Mouse (Mus musculus): ENCODE results near the gene Eci2.
"Not testable (repeated sequence)": the region's sequence is repeated elsewhere in the genome, so short reads cannot be mapped to it uniquely, and the experiment has no call there.

Gene Eci2

GRCm38 (mm10) chr13:34991581-34992273 lies 35.2 kb downstream of the Eci2 start:
- DNase-seq (ENCODE audit: low read depth, low spot score), result no peak

DNA sequence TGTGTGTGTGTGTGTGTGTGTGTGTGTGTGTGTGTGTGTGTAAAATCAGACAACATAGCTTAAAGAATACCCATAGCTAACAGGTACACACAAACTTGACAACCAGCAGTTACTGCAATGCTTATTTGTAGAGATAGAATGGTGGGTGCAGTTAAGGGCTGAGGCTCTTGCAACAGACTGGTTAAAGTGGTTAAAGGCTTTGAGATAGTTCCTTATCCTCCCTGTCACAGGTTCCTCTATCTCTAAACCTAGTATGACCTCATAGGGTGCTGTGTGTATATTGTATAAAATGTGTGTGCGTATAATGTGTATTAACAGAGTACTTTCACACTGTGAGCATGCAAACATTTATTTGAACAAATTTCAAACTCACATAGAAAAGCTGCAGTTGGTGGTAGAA lies 43.4 kb downstream of the Eci2 start:
- not testable (repeated sequence) for DNase-seq (ENCODE audit: low read depth, low spot score)

DNA sequence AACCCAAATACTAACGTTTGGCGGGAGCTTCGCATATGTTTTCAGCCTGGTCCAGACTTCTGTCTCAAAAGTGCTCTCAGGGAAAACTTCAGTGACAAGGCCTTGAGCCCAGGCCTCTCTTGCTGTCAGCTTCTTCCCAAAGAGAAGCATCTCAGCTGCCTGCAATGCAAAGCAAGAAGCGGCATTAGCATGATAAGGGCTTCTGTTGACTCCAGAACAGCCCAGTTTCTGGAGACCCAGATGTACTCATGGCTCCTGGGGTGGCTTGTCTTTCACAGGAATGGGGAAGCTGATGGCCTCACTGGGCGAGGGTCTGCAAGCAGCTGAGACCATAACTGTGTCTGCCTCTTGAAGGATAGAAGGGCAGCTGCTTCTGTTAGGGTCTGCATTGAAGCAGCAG lies 48.3 kb downstream of the Eci2 start:
- not testable (repeated sequence) for DNase-seq (ENCODE audit: low read depth, low spot score)

GRCm38 (mm10) chr13:34977410-34977809 lies 49.5 kb downstream of the Eci2 start:
- no peak for DNase-seq (ENCODE audit: low read depth, low spot score)

DNA sequence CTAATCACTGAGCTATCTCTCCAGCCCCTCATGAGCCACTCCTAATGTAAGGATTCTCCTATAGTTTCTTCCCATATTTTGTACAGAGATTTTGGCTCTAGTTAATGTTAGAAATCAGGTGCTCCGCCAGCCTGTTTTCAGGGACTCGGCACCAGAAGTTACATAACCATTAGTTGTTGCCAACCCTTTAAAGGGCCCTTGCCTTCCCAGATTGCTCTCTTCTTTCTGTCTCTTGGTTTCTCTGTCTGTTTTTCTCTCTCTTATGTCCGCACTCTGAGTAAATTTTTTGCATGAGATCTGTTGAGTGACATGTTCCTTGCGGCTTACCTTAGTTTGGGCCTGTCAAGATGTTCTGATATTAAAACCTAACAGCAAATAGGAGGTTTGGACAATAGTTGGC lies 50.8 kb downstream of the Eci2 start:
- DNase-seq (ENCODE audit: low read depth, low spot score), result no peak

- no peak for DNase-seq (ENCODE audit: low read depth, low spot score)
Observed at GRCm38 (mm10) chr13:34973770-34974169, 53.1 kb downstream of the Eci2 start.

DNA sequence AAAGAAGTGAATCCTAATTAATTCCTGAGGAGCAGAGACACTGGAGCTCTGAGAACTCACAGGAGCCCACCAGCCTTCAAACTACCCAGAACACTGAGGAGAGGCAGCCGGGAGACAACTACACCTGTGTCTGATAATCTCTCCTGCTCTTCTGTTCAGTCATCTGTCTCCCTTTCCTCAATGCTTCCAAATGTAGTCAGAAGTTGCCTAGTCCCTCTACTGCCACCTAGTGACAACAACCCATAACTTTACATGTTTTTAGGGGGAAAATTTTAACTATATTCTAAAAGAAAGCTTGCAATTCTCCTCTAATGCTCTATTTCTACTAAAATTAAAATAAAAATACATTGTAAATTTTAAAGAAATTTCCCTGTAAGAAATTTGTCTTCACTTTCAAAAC lies 53.7 kb downstream of the Eci2 start:
- DNase-seq (ENCODE audit: low read depth, low spot score), result no peak

DNA sequence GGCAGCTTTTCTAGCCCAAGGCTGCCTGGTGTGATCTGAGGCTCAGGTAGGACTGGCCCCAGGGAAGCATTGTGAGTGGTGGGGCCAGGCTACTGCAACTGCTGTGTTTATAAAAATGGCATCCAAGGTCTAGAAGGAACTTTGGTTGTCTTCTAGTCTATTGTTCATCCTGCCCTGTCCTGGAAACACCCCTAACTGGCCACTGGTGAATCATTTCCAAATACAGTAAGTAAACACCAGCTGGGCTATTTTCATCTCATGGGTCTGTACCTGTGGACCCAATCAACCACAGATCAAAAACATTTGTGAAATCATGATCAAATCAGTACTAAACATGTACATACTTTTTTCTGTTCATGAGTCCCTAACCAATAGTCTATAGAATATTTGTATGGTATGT lies 54.4 kb downstream of the Eci2 start:
- not testable (repeated sequence) for DNase-seq (ENCODE audit: low read depth, low spot score)

DNA sequence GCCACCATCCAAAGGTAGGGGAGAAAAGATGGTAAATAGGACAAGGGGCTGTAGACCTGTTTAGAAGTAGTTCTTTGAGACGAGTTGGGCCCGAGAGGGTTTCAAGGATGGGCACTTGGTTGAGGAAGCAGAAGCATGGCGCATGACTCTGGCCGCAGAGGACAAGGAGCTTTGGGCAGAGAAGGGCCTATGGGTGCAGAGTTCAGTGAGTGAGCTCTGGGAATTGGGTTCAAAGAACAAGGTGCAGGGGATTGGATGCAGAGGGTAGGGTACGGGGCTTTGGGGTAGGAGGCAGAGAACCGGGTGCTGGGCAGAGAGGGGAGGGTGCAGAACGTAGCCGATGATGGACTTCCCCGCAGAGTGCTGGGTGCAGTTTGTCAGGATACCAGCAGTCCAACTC lies 61.2 kb downstream of the Eci2 start:
- DNase-seq (ENCODE audit: low read depth, low spot score), result not testable (repeated sequence)

DNA sequence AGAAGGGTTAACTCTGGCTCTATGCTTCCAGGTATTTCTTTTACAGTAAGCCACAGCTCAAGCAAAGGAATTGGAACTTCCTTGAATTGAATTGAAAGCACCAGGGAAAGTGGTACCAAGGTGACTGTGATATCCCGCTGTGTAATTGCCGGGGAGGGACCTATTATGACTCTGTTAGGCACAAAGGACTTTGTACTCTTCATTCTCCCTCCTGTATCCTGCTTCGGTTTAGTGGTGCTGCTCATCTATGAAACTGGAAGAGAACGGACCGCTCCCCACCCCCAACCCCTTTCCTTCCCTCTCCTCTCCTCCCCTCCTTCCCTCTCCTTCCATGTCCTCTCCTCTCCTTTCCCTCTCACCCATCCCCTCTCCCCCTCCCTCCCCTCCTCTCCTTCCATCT lies 62.0 kb downstream of the Eci2 start:
- DNase-seq (ENCODE audit: low read depth, low spot score), result no peak

- DNase-seq (ENCODE audit: low read depth, low spot score), result no peak
Observed at GRCm38 (mm10) chr13:34964419-34964818, 62.5 kb downstream of the Eci2 start.

DNA sequence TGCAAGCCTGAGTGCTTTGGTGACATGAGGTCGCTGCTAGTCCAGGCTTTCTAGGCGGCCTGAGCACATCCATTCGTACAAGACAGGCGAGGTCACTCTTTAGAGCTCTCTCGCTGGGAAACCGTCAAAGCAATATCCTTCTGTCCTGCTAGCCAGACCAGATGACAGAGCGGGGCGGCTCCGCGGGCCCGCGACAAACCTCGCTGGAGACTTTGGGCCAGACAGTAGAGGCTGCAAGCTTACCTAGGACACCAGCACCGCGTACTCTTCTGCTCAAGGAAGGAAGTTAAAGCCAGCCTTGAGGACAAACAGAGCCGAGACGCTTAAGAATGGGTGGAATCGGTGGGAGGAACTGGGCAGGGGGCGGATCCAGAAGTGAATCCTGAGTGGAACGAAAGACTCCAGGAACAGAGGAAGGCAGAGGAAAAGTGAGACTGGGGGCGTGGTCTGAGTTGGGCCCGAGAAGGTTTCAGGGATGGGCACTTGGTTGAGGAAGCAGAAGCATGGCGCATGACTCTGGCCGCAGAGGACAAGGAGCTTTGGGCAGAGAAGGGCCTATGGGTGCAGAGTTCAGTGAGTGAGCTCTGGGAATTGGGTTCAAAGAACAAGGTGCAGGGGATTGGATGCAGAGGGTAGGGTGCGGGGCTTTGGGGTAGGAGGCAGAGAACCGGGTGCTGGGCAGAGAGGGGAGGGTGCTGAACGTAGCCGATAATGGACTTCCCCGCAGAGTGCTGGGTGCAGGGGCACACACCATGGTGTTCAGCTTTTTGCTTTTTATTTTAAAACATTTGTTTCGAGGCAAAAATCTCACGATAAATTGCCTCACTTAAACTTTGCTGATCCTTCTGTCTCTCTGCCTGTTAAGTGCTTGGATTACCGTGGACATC lies 63.1 kb downstream of the Eci2 start, which contains the start of gene Eci3:
Gene Eci3, minus strand, starts transcription at position 300 of the 887 bp plus-strand sequence.
- DNase-seq (ENCODE audit: low read depth, low spot score), result no peak

GRCm38 (mm10) chr13:34960996-34961770 lies 65.7 kb downstream of the Eci2 start:
- no peak for DNase-seq (ENCODE audit: low read depth, low spot score)

GRCm38 (mm10) chr13:34958158-34958557 lies 68.7 kb downstream of the Eci2 start:
- DNase-seq (ENCODE audit: low read depth, low spot score), result not testable (repeated sequence)

GRCm38 (mm10) chr13:34956901-34957300 lies 70.0 kb downstream of the Eci2 start:
- DNase-seq (ENCODE audit: low read depth, low spot score), result no peak

DNA sequence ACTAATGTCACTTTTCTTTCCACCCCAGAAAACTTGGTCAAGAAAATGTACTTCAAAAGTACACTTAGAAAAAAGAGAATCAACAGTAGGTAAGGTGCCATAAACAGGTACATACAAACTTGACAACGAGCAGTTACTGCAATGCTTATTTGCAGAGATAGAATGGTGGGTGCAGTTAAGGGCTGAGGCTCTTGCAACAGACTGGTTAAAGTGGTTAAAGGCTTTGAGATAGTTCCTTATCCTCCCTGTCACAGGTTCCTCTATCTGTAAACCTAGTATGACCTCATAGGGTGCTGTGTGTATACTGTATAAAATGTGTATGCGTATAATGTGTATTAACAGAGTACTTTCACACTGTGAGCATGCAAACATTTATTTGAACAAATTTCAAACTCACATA lies 75.5 kb downstream of the Eci2 start:
- not testable (repeated sequence) for DNase-seq (ENCODE audit: low read depth, low spot score)

DNA sequence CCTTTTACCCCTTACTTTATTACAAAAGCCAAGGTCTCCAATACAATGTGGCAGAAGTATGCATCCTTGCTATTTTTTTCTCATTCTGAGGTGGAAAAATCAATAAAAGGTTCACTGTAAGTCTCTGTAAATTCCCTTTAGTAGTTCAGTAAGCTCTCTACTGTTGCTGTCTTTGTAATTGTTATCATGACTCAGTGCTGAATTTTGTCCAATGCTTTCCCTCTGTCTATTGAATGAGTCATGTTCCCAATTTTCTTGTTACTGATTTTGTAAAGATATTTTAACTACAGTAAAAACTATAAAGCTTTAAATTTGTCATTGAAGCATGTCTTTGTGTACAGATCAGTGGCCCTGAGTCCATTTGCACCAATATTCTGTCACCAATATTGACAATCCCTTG lies 84.5 kb downstream of the Eci2 start:
- no peak for DNase-seq (ENCODE audit: low read depth, low spot score)

GRCm38 (mm10) chr13:34934931-34935644 lies 91.8 kb downstream of the Eci2 start:
- no peak for DNase-seq (ENCODE audit: low read depth, low spot score)
